Mouse (Mus musculus) hindbrain, embryonic 14.5 days (tissue): Measurements from ENCODE around the gene Cutc. TPM values are rescaled to one million over a fixed set of nuclear protein-coding genes. Genes with fewer than 3 reads are reported as not detected.
A peak's percentile ranks its signal among the peaks of the same experiment; 100 is the strongest.

Experiments used
- ATAC-seq: fragments of 200-750 bp; cut with Nextera tagmentation; 2 replicates; pipeline ENCODE4 v1.8.0; 2017; ENCODE audit warnings: moderate number of reproducible peaks, mild to moderate bottlenecking, moderate TSS enrichment, moderate library complexity; ENCODE audit not compliant: low FRiP score
- DNase-seq: peaks from one replicate; pipeline ENCODE4 v3.0.0-alpha.2; 2015; ENCODE audit warnings: low spot score
- H3K27ac ChIP-seq: fragments of 300-500 bp; sonication (generic); 2 replicates; pipeline ENCODE4 v1.5.1; 2014; ENCODE audit warnings: mild to moderate bottlenecking, moderate library complexity
- H3K27me3 ChIP-seq: fragments of 300-500 bp; sonication (generic); 2 replicates; pipeline ENCODE4 v1.6.1; 2014; ENCODE audit warnings: mild to moderate bottlenecking, low read length, mixed read lengths; ENCODE audit not compliant: control insufficient read depth, insufficient read depth
- H3K36me3 ChIP-seq: fragments of 300-500 bp; sonication (generic); replicated peaks from 2 replicates; pipeline ENCODE4 v1.6.1; 2014; ENCODE audit not compliant: control insufficient read depth, insufficient read depth
- H3K4me1 ChIP-seq: fragments of 300-500 bp; sonication (generic); replicated peaks from 2 replicates; pipeline ENCODE4 v1.6.1; 2014; ENCODE audit warnings: antibody characterized with exemption, low read length, mixed read lengths; ENCODE audit not compliant: control insufficient read depth, insufficient read depth
- H3K4me2 ChIP-seq: fragments of 300-500 bp; sonication (generic); replicated peaks from 2 replicates; pipeline ENCODE4 v1.6.1; 2014; ENCODE audit warnings: mild to moderate bottlenecking, moderate library complexity
- H3K4me3 ChIP-seq: fragments of 300-500 bp; sonication (generic); replicated peaks from 2 replicates; pipeline ENCODE4 v1.5.1; 2014; ENCODE audit warnings: mild to moderate bottlenecking, low read length
- H3K9ac ChIP-seq: fragments of 300-500 bp; sonication (generic); 2 replicates; pipeline ENCODE4 v1.6.1; 2014
- H3K9me3 ChIP-seq: fragments of 300-500 bp; sonication (generic); 2 replicates; pipeline ENCODE4 v1.6.1; 2016; ENCODE audit warnings: low read length; ENCODE audit not compliant: control insufficient read depth
- WGBS: fragments of 180-500 bp; shearing (Covaris S2); extraction: QIAGEN DNeasy Blood & Tissue Kit; methylation state at CpG from one replicate; pipeline ENCODE4 v1.1.7; 2014; 5-methylcytosine and 5-hydroxymethylcytosine counted together
- polyA plus RNA-seq: library from polyadenylated mRNA; unstranded; fragments of >200 nt; fragmentation: Nextera tagmentation; extraction: Ambion mirVana; gene quantifications from 2 replicates; pipeline ENCODE4 v1.2.1, GENCODE M21; 2014

The Cutc gene
- 7.0 and 7.7 TPM in 2 replicates for polyA plus RNA-seq

DNA sequence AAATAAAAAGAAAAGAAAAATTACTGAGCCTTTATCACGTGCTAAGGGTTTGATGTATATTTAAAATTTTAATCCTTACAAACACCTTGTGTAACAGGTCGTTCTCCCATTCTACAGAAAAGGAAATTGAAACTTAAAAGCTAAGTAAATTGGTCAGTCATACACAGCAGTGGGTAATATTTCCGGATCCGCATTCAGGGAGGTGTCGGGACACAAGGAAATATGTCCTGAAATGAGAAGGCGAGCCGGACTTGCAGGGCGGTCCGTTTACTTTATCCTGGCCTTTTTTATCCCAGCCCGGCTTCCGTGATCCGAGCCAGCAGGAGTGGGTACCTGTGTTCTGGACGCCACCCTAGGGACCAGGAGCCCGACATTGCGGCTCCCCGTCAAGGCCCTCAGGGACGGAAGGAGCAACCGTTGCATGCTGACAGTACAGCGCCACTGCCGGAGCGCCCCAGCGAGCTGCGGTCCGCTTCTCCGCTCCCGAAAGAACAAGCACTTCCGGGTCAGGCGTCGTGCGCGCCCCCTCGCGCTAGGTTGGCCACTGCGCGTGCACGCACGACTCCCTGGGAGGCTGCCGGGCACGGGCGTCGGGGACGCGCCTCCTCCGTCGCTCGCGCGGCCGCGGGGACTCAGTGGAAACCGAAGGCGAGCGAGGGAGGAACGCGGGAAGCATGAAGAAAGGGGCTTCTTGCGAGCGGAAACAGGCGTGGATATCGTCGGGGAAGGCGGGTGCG, at the start of gene Cutc, which contains the start of gene Cox15:
Cutc (plus strand) TSS at position 508 of the 737 bp plus-strand sequence.
Cox15 (minus strand) TSS at position 512 of the 737 bp plus-strand sequence.
- ATAC-seq: peak; percentile 93
- under 1% methylated on average over 59 of the region's 62 CpGs for WGBS
- peaks cover 4% of the 10 kb centered on the region; the same call in 1 of the 2 replicates for H3K4me1 ChIP-seq
- no peaks in the 10 kb centered on the region for H3K27me3 ChIP-seq
- H3K4me2 ChIP-seq: peak within 1 kb of the TSS; percentile 68
- H3K9ac ChIP-seq: peak within 1 kb of the TSS; percentile 79
- no peaks in the 10 kb centered on the region for H3K9me3 ChIP-seq
- peaks cover 29% of the 10 kb centered on the region for H3K36me3 ChIP-seq
- peak within 1 kb of the TSS; percentile 92 for H3K27ac ChIP-seq
- peak; percentile 98 for DNase-seq
- H3K4me3 ChIP-seq: peak within 1 kb of the TSS; percentile 67

DNA sequence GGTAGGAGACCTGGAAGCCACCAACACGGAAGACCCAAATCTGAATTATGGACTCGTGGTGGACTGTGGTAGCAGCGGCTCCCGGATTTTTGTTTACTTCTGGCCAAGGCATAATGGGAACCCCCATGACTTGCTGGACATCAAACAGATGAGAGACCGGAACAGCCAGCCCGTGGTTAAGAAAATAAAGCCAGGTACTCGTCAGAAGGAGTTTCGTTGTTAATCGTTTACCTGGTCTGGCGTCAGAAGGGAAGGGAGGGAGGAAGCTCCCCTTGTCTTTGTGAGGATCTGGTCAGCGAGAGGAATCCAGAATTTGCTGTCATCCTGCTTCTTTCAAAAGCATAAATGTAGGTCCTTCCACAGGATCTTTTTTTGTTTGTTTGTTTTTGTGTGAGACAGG, 48.6 kb upstream of the Cutc start:
- H3K9ac ChIP-seq: no peak overlapping the region
- DNase-seq (no peak), ATAC-seq (no peak)
- H3K4me3 ChIP-seq: no peak overlapping the region
- WGBS: 92% methylated on average over 11 of the region's 11 CpGs
- peaks cover 75% of the 10 kb centered on the region for H3K36me3 ChIP-seq
- no peaks in the 10 kb centered on the region for H3K9me3 ChIP-seq
- H3K27me3 ChIP-seq: no peaks in the 10 kb centered on the region
- H3K27ac ChIP-seq: no peak overlapping the region
- no peaks in the 10 kb centered on the region for H3K4me1 ChIP-seq
- H3K4me2 ChIP-seq: no peak overlapping the region

DNA sequence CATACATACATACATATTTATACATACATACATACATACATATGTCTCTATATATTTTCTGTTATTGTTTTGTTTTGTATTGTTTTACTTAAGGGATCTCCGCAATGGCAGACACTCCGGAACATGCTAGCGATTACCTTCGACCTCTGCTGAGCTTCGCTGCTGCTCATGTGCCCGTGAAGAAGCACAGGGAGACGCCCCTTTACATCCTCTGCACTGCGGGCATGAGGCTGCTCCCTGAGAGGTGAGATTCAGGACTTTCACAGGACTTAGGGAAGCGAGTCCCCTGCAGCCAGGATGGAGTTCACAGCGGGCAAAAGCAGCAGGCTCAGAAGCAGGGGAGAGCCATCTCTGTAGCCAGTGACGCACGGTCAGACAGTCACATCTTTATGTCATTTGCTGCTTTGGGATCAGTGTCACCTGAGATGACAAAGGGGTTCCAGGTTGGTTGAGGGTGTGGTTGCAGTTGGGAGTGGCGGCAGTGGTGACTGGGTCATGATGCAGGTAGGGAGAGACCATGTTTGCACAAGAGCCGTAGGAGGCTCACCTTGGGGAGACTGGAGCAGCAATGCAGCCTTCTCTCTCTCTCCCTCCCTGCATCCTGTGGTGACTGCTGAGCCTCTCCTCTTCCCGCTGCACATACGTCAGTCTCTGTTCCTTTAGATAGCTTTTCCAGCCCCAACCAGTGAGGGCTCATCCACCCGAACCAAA, 47.9 kb upstream of the Cutc start:
- Histone ChIP-seq H3K4me1 (no peaks in the 10 kb centered on the region), H3K36me3 (peaks cover 69% of the 10 kb centered on the region), H3K4me2 (no peak overlapping the region), H3K9me3 (no peaks in the 10 kb centered on the region), H3K9ac (no peak overlapping the region), H3K4me3 (no peak overlapping the region), H3K27me3 (no peaks in the 10 kb centered on the region), H3K27ac (no peak overlapping the region)
- DNase-seq (no peak), ATAC-seq (no peak)
- 92% methylated on average over 17 of the region's 17 CpGs for WGBS

DNA sequence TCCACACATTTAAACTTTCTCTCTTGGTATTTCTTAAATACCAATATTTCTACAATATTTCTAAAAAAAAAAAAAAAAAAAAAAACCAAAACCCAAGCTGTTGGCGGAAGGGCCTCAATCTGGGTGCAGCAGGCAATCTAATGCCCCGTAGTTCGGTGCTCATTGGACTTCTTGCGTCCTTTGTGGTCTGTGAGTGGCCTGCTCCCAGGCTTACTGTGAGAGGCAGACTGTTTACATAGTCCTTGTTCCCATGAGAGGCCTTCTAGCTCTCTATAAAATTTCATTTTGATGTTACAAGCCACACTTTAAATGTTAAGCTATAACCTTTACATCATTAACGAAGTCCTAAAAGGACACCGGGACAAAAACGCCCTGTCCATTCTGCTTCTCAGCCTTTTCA, 44.6 kb upstream of the Cutc start:
- no peak for ATAC-seq
- H3K9ac ChIP-seq: no peak overlapping the region
- H3K4me1 ChIP-seq: no peaks in the 10 kb centered on the region
- no peak overlapping the region for H3K27ac ChIP-seq
- no peak overlapping the region for H3K4me3 ChIP-seq
- no peaks in the 10 kb centered on the region for H3K9me3 ChIP-seq
- H3K36me3 ChIP-seq: peaks cover 64% of the 10 kb centered on the region
- H3K4me2 ChIP-seq: no peak overlapping the region
- no peaks in the 10 kb centered on the region for H3K27me3 ChIP-seq
- no peak for DNase-seq
- 95% methylated on average over 7 of the region's 7 CpGs for WGBS

DNA sequence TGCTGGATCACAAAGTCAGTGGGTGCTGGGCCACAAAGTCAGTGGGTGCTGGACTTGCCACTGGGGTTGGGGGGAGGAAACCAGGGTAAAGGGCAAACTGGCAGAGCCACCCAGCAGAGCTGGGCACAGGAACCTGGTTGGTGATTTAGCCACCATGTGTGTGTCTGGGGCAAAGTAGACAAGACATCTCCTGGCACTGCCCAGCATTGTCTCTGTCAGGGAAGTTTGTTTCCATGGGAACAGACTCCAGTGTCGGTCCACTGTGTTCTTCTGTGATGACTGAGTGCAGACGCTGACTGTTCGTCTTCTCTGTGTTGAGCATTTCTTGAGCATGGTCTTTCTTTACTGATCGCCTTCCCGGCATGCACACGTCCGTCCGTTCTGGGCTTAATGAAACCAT, 43.5 kb upstream of the Cutc start:
- WGBS: 55% methylated on average over 8 of the region's 8 CpGs
- Histone ChIP-seq H3K9me3 (no peaks in the 10 kb centered on the region), H3K4me1 (no peaks in the 10 kb centered on the region), H3K9ac (no peak overlapping the region), H3K27ac (no peak overlapping the region), H3K36me3 (peaks cover 59% of the 10 kb centered on the region), H3K27me3 (no peaks in the 10 kb centered on the region), H3K4me3 (no peak overlapping the region), H3K4me2 (no peak overlapping the region)
- ATAC-seq (no peak), DNase-seq (no peak)

DNA sequence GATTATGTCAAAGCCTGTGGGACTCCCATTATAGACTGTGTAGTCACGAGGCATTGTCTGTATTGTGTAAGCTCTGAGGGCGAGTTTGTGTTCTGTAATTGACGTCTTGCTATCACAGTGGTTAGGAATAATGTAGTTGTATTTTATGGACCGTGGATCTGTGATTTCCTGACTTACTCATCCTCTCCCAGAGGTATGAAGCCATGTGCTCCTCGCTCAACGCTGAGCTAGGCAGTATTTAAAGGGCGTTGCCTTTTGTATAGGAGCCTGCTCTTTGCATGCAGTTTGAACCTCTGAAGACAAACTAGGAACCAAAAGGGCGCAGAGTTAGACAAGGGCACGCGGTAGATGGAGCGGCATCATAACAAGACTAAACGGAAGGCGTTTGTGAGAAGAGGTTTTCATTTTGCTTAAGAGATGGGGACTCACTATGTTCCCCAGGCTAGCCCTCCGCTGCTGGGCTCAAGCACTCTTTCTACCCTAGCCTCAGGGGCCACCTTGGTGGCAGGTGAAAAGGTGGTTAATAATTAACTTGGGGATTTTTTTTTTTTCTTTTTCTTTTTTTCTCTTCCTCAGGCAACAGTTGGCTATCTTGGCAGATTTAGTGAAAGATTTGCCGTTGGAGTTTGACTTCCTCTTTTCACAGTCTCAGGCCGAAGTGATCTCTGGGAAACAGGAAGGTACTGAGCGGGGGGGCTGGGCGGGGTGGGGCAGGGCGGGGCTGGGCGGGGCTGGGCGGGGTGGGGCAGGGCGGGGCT, 41.5 kb upstream of the Cutc start:
- H3K36me3 ChIP-seq: peaks cover 55% of the 10 kb centered on the region
- DNase-seq (no peak), ATAC-seq (no peak)
- no peaks in the 10 kb centered on the region for H3K27me3 ChIP-seq
- H3K9me3 ChIP-seq: no peaks in the 10 kb centered on the region
- H3K9ac ChIP-seq: no peak overlapping the region
- H3K4me1 ChIP-seq: no peaks in the 10 kb centered on the region
- no peak overlapping the region for H3K27ac ChIP-seq
- WGBS: 63% methylated on average over 22 of the region's 22 CpGs
- H3K4me2 ChIP-seq: no peak overlapping the region
- H3K4me3 ChIP-seq: no peak overlapping the region

DNA sequence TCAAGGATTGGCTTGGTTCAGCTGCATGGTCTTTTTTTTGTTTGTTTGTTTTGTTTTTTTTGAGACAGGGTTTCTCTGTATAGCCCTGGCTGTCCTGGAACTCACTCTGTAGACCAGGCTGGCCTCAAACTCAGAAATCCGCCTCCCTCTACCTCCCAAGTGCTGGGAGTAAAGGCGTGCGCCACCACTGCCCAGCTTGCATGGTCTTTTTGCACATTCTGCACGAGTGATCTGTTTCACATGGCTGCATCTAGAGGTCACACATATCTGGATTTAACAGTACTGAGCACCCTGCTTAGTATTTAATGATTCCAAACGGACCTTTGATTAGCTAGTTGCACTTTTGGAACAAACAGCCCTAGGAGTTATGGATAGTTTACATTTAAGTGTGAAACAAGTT, 40.8 kb upstream of the Cutc start:
- Histone ChIP-seq H3K9me3 (no peaks in the 10 kb centered on the region), H3K27ac (no peak overlapping the region), H3K4me3 (no peak overlapping the region), H3K4me2 (no peak overlapping the region), H3K9ac (no peak overlapping the region), H3K36me3 (peaks cover 55% of the 10 kb centered on the region; the same call in 1 of the 2 replicates), H3K27me3 (no peaks in the 10 kb centered on the region), H3K4me1 (no peaks in the 10 kb centered on the region)
- DNase-seq (no peak), ATAC-seq (no peak)
- WGBS: 71% methylated on average over 5 of the region's 5 CpGs

DNA sequence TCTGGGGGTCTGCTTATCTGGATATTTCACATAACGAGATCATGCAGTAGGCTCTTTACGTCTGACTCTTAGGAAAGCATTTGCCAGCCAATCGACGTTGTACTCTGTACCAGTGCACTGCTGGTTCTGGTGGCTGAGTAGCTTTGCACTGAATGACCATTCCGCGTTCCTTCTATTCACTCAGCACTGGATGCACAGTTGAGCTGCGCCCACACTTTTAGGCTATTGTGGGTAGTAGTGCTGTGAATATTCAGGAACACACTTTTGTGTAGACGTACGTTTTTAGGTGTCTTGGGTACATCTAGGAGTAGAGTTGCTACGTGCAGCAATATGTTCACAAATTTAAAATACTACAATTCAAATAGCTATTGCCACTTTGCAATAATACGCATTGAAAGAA, 32.7 kb upstream of the Cutc start:
- WGBS: 94% methylated on average over 11 of the region's 11 CpGs
- no peak overlapping the region for H3K9ac ChIP-seq
- peaks cover 75% of the 10 kb centered on the region for H3K36me3 ChIP-seq
- H3K4me1 ChIP-seq: no peaks in the 10 kb centered on the region
- no peaks in the 10 kb centered on the region for H3K9me3 ChIP-seq
- H3K4me2 ChIP-seq: no peak overlapping the region
- H3K27ac ChIP-seq: no peak overlapping the region
- no peaks in the 10 kb centered on the region for H3K27me3 ChIP-seq
- no peak overlapping the region for H3K4me3 ChIP-seq
- DNase-seq: no peak
- no peak for ATAC-seq

DNA sequence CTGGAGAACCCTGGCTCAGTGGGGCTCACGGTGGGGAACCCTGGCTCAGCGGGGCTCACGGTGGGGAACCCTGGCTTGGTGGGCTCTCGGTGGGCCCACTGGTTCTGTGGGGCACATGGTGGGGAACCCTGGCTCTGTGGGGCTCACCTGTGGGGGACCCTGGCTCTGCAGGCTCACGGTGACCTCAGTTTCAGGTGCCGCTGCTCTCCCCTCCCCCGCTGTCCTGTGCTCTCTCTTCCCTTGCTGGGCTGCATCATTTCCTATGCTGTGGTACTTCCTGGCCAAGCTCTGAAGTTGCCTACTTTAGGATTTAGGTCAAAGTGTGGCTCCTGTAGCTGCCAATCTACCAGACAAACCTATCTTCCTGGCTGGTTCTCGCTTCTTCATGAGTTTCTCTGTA, 29.9 kb upstream of the Cutc start:
- Histone ChIP-seq H3K9me3 (no peaks in the 10 kb centered on the region), H3K4me3 (no peak overlapping the region), H3K4me2 (no peak overlapping the region), H3K27me3 (no peaks in the 10 kb centered on the region), H3K36me3 (peaks cover 73% of the 10 kb centered on the region), H3K9ac (no peak overlapping the region), H3K27ac (no peak overlapping the region), H3K4me1 (no peaks in the 10 kb centered on the region)
- no peak for ATAC-seq
- 77% methylated on average over 8 of the region's 8 CpGs for WGBS
- DNase-seq: no peak
